Mouse (Mus musculus) bone marrow, adult 2 months (tissue): ENCODE measurements around the gene Kcnk4. TPM values are rescaled to one million over a fixed set of nuclear protein-coding genes. Genes with fewer than 3 reads are reported as not detected.

ENCODE experiments used
- H3K27ac ChIP-seq: fragments of 200-500 bp; 2 replicates; pipeline ENCODE4 v1.5.1; 2012; ENCODE audit warnings: low read depth, mild to moderate bottlenecking, control low read depth, inconsistent platforms, low read length; ENCODE audit not compliant: control insufficient read depth, poor library complexity, insufficient read depth
- H3K4me1 ChIP-seq: fragments of 200-500 bp; 2 replicates; pipeline ENCODE4 v1.6.1; 2011; ENCODE audit warnings: low read length; ENCODE audit not compliant: control insufficient read depth, insufficient read depth
- H3K4me3 ChIP-seq: fragments of 200-500 bp; replicated peaks from 2 replicates; pipeline ENCODE3; 2011; ENCODE audit warnings: mild to moderate bottlenecking, low read depth, low read length, control low read depth; ENCODE audit not compliant: control insufficient read depth
- CTCF ChIP-seq: fragments of 200-500 bp; IDR thresholded peaks from 2 replicates; pipeline ENCODE4 v1.5.1; 2011; ENCODE audit warnings: low read length, control low read depth; ENCODE audit not compliant: control insufficient read depth, insufficient read depth
- POLR2A ChIP-seq: fragments of 200-500 bp; IDR thresholded peaks from 2 replicates; pipeline ENCODE4 v1.6.1; 2011; ENCODE audit warnings: low read depth, mild to moderate bottlenecking, control low read depth, low read length, borderline replicate concordance; ENCODE audit not compliant: control insufficient read depth
- WGBS: fragments of 180-500 bp; shearing (Covaris S2); methylation state at CpG from one replicate; pipeline ENCODE4 v1.1.7; 2018; 5-methylcytosine and 5-hydroxymethylcytosine counted together
- polyA plus RNA-seq: library from polyadenylated mRNA; stranded (reverse); fragments of >200 nt; gene quantifications from 2 replicates; pipeline ENCODE4 v1.2.4, GENCODE M21; 2011; ENCODE audit warnings: low replicate concordance; ENCODE audit not compliant: missing spikeins, insufficient read depth, insufficient read length

Gene Kcnk4
- polyA plus RNA-seq, 1 experiment, result not detected

GRCm38 (mm10) chr19:6936299-6936698 is 2.0 kb upstream of the Kcnk4 start:
- WGBS, result 31% methylated on average over 3 of the region's 3 CpGs
- peak; percentile 61 for TF ChIP-seq CTCF
- no peak for TF ChIP-seq POLR2A
- H3K4me3 ChIP-seq, result no peak overlapping the region
- no peak overlapping the region for H3K27ac ChIP-seq
- peaks cover 2% of the 10 kb centered on the region for H3K4me1 ChIP-seq

- Histone ChIP-seq H3K4me1 (peaks cover 2% of the 10 kb centered on the region; the same call in 1 of the 2 replicates), H3K4me3 (no peak overlapping the region), H3K27ac (no peak overlapping the region)
- 5% methylated on average over 58 of the region's 58 CpGs for WGBS
- TF ChIP-seq POLR2A (no peak), CTCF (no peak)
Observed at GRCm38 (mm10) chr19:6933436-6934194, 700 bp downstream of the Kcnk4 start.

GRCm38 (mm10) chr19:6933102-6933435 is 1.2 kb downstream of the Kcnk4 start:
- WGBS, result 45% methylated on average over 4 of the region's 4 CpGs
- H3K4me1 ChIP-seq, result peaks cover 2% of the 10 kb centered on the region; the same call in 1 of the 2 replicates
- H3K4me3 ChIP-seq, result no peak overlapping the region

GRCm38 (mm10) chr19:6932018-6932417 is 2.3 kb downstream of the Kcnk4 start:
- Histone ChIP-seq H3K4me1 (peaks cover 2% of the 10 kb centered on the region; the same call in 1 of the 2 replicates), H3K27ac (no peak overlapping the region), H3K4me3 (no peak overlapping the region)
- TF ChIP-seq CTCF (no peak), POLR2A (no peak)
- 60% methylated on average over 1 of the region's 1 CpGs for WGBS

More at GRCm38 (mm10) chr19:6933102-6933435, 1.2 kb downstream of the Kcnk4 start:
- TF ChIP-seq POLR2A, result no peak
- H3K27ac ChIP-seq, result no peak overlapping the region

GRCm38 (mm10) chr19:6931002-6931401 is 3.3 kb downstream of the Kcnk4 start:
- WGBS, result 32% methylated on average over 2 of the region's 2 CpGs
- Histone ChIP-seq H3K27ac (no peak overlapping the region), H3K4me3 (no peak overlapping the region), H3K4me1 (peaks cover 2% of the 10 kb centered on the region)
- no peak for TF ChIP-seq POLR2A
- TF ChIP-seq CTCF, result no peak

GRCm38 (mm10) chr19:6928080-6928479 is 6.2 kb downstream of the Kcnk4 start:
- no peak overlapping the region for H3K4me3 ChIP-seq
- H3K4me1 ChIP-seq, result peaks cover 2% of the 10 kb centered on the region; the same call in 1 of the 2 replicates
- whole genome bisulfite sequencing, result 15% methylated on average over 9 of the region's 9 CpGs
- no peak overlapping the region for H3K27ac ChIP-seq
- TF ChIP-seq POLR2A (no peak), CTCF (no peak)

GRCm38 (mm10) chr19:6926559-6927255 is 7.6 kb downstream of the Kcnk4 start:
- no peak overlapping the region for H3K4me3 ChIP-seq
- H3K27ac ChIP-seq, result no peak overlapping the region
- WGBS, result 13% methylated on average over 26 of the region's 26 CpGs
- TF ChIP-seq CTCF (no peak), POLR2A (no peak)
- peaks cover 4% of the 10 kb centered on the region; the same call in 1 of the 2 replicates for H3K4me1 ChIP-seq

GRCm38 (mm10) chr19:6925611-6926329 is 8.5 kb downstream of the Kcnk4 start:
- WGBS, result 29% methylated on average over 40 of the region's 40 CpGs
- TF ChIP-seq POLR2A (no peak), CTCF (no peak)
- H3K4me3 ChIP-seq, result no peak overlapping the region
- no peak overlapping the region for H3K27ac ChIP-seq
- peaks cover 4% of the 10 kb centered on the region; the same call in 1 of the 2 replicates for H3K4me1 ChIP-seq

- WGBS, result 3% methylated on average over 9 of the region's 9 CpGs
- Histone ChIP-seq H3K27ac (no peak within 1 kb of the TSS), H3K4me3 (no peak within 1 kb of the TSS), H3K4me1 (peaks cover 4% of the 10 kb centered on the region; the same call in 1 of the 2 replicates)
- TF ChIP-seq POLR2A, result no peak
- TF ChIP-seq CTCF, result no peak
Observed at GRCm38 (mm10) chr19:6925307-6925573, 9.1 kb downstream of the Kcnk4 start, which contains the start of gene Catsperz. Catsperz (minus strand) TSS chr19:6925380.
